Mouse (Mus musculus) lung, adult 18-20 months (tissue): Measurements from ENCODE around the gene Tm6sf1.
A peak's percentile ranks its signal among the peaks of the same experiment; 100 is the strongest.

Experiments
- DNase-seq, 2 experiments: peaks; one replicate each; pipeline ENCODE4 v3.0.0; 2022; ENCODE audit warnings: mixed read lengths in 2 of 2

The Tm6sf1 gene

DNA sequence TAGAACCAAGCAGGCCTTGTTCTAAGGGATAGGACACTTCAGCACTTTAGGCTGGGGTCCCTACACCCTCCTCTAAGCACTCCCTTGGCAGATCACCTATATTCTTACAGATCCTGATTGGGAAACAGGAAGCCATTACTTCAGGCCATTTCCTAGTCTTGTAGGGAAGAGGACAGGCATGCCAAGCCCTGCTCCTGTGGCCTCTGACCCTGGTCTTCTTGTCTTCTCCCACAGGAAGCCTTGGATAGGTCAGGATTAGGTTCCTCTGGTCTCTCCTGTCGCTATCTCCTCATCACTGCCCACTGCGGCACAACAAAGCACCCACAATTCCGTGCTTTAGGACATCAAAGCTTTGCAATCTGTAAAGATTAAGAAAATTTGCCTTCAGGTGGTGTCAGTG lies 7.1 kb upstream of the Tm6sf1 start:
- no peak for DNase-seq

DNA sequence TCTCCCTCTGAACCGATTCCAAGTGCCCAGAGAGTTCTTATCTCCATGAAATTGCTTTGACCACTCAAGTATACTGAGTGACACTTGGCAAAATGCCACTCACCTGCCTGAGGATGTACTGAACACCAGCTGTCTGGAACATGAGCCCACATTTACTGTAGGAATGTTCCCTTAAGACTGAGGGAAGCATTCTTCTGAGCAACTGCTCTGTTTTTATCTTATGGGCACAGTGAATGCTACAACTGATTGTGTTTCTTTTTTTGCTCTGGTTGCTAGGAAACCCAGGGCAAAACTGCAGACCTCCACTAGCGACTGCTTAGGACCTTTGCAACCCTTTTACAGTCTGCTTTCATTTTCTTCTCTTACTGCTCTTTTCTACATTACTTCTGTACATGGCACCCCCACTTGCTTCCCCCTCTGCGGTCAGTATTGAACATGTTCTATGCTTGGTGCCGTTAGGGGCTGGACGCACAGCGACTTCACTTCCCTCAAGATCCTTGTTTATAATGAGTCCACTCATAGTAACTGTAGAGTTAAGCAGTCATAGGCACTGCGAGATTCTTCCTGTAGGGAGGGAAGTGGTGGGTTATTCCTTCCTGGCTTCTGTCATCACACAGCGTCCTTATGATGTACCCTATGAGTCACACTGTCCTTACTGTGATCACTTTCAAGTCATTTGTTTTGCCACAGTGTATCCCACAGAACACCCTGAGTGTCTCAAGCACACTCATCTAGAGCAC lies 4.1 kb upstream of the Tm6sf1 start:
- no peak for DNase-seq

DNA sequence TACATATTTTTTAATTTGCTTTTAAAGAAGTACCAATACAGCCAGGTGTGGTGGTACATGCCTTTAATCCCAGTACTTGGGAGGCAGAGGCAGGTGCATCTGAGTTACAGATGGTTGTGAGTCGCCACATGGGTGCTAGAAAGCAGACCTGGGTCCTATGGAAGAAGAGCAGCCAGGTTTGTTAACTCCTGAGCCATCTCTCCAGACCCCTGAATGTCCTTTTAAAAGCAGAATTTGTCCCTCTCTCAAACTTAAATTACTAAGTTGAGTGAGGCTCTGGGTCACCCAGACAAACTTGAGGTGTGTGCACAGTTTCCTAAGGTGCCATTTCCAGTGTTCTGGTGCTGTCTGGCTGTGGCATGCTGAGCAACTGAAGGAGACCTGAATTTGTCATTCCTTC lies 3.1 kb upstream of the Tm6sf1 start, which contains the start of gene Gm10160:
Gene Gm10160 (minus strand): TSS at position 101 of the 400 bp plus-strand sequence.
- no peak for DNase-seq

DNA sequence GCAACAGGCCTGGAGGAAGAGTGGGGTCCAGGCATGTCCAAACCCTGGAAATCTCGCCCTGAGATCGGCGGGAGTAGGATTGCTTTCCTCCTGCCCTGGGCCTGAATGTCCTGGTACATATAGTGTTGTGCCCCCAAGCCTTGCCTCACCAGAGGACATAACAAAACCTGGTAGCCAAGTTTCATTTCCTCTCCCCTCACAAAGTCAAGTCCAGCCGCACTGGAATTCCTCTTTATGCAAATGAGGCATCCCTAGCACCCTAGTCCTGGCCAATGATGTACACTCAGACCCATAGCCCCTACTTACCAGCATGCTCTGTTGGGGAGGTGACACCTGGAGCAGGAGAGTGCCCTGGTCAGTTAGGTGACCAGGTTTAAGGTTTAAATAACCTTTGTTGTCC lies 2.6 kb upstream of the Tm6sf1 start:
- no peak for DNase-seq

DNA sequence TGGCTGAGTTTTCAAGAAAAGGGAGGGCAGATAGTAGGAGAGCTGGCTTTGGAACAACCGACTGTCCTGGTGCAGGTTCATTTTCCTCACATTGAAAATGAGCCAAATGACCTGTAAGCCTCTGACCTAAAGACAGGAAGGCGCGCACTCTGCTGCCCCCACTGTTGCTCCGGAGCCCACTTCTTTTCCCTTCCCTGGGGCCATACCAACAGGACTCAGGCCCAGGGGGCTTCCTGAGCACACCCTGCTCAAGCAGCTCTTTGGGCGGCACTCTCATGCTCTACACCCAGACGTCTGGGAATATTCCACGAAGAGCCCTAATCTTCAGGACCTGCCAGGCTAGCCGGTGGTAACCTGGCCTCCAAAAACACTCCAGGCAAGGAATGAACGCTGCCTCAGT lies 565 bp upstream of the Tm6sf1 start:
- no peak for DNase-seq

DNA sequence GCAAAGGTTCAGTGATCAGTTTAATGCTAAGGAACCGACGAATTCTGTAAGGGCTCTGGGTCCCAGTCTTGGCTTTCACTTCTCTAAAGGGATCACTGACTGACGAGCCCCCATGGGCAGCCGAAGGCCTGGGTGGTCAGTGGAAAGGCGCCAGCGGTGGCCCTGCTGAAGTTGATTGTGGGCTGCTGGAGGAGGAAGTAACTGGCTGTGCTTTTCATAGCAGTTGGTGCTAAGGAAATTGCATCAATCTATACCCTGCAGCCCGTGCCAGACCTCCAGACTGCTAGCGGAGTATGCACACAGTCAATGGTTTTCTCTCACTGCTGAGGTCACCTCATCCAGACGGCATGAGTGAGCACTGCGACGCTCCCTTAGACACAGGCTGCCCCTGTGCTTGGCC lies 1.3 kb downstream of the Tm6sf1 start:
- DNase-seq, result peak; percentile 57 to 64

DNA sequence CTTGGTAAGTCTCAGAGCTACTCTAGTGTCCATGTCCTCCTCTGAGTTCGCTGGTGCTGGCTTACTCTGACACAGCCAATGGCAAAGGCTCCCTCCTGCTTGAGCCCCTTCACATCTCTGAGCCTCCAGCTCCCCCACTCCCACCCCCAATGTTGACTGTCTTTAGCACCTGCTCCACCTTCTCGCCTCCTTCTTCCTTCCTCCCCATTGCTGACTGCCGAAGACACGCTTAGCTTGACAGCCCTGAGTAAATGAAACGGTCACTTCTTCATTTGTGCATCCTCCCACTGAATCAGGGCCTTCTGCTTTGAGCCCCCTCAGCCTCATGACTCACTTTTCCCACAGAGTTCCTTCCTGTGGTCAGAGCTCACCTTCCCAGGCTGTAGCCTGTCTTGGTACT lies 2.2 kb downstream of the Tm6sf1 start:
- DNase-seq, result no peak

DNA sequence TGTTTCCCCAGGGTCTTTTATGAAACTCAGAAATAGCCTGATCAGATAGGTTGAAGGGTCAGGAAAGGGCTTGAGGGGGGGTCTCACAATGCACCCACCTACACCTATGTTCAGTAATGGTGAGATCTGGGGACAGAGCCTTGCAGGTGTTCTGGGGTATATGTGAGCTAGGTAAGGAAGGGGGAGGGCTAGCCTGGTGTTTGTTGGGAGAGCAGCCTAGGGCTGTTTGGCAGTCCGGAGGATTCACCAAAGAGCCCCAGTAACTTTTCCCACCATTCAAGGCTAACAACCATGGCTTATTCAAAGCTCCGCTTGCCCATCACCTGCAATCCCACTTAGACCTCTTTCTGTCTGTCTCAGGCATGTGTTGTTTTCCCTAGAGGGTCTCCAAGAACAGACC lies 2.7 kb downstream of the Tm6sf1 start:
- DNase-seq, result no peak

DNA sequence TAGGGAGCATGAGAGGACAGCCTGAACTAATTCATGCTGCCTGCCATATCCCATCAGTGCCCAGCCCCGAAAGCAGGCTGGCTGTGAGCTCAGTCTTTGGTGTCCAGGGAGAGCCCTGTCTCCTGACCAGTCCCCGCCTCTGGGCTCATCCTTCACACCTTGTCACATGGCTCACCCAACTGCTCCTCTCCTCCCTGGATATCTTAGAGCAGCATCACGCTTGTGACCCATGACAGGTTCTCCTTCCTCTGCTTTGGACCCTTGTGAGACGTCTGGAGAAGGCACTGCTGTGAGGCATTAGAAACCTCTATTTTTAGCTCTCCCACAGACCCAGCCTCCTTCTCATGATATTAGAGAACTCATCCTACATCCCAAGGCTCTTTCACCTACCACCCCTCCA lies 3.1 kb downstream of the Tm6sf1 start:
- no peak for DNase-seq

DNA sequence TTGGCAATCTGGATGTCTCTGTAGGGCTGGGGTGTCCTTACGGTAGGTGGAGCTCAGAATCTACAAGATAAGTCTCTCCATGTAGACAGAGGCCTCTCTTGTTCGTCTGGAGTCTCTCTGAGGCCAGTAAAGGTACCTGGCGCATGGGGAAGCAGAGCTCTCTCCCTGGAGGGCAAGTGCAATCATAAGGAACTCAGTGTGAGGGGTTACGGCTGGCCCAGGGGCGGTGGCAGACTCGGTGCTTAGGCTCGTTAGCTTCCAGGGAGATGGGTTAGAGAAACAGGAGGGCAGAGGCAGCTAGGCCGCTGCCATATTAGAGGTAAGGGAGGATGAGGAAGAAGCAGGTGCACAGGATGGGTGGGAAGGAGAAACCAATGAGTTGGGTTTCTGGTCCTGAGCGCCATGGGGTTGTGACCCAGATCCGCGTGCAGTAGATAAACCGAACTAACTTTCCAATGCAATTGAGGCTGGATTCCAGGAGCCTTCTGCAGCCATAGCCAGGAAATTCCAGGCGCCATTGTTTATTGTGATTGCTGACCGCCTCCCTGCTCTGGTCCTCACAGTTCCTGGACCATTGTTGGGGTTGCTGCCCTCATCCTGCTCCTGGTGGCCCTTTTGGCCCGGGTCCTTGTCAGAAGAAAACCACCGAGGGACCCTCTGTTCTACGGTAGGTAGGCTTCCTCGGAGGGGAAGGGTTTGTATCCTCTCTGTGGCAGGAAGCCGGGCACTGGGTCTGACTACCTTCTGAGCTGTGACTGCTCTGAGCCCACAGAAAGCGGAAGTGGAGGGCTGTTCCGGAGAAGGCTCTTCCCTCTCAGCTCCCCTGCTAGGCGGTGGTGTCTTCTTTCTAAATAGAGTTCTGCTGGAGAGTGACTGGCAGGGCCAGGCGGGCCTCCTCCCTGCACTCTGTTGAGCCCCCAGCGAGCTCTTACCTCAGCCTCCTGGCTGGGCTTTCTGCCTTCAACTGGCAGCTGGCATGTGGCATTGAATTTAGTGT lies 4.1 kb downstream of the Tm6sf1 start:
- DNase-seq, result peak; percentile 60 to 63

DNA sequence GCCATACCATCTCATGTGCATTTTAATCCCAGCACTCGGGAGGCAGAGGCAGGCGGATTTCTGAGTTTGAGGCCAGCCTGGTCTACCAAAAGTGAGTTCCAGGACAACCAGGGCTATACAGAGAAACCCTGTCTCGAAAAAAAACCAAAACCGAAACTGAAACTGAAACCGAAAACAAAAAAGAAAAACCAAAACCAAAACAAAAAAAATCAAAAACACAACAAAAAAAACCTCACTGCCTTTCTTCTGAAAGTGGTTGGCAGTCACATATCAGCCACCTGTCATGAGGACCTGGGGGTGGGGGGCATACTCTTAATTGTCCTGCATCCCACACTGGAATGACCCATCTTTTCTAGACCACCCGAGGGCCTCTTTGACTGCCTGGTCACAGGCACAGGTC lies 5.8 kb downstream of the Tm6sf1 start:
- no peak for DNase-seq

DNA sequence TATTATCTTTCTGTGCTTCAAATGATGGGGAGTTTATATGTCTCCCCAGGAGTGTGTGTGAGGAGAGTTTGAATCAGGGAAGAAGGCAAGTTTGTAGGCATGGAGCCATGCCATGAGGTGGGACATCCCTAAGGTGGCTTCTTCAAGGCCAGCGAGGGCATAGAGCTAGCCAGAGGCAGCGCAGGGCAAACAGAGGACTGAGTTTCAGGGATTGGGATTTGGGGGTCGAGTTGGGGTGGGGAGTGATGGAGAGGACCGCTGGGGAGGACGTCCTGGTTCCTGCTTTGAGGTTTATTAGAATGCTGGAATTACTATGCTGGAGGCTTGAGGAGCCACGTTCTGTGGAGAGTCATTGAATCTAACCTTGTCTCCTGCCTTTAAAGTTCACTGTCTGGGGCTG lies 7.1 kb downstream of the Tm6sf1 start:
- DNase-seq, result no peak

DNA sequence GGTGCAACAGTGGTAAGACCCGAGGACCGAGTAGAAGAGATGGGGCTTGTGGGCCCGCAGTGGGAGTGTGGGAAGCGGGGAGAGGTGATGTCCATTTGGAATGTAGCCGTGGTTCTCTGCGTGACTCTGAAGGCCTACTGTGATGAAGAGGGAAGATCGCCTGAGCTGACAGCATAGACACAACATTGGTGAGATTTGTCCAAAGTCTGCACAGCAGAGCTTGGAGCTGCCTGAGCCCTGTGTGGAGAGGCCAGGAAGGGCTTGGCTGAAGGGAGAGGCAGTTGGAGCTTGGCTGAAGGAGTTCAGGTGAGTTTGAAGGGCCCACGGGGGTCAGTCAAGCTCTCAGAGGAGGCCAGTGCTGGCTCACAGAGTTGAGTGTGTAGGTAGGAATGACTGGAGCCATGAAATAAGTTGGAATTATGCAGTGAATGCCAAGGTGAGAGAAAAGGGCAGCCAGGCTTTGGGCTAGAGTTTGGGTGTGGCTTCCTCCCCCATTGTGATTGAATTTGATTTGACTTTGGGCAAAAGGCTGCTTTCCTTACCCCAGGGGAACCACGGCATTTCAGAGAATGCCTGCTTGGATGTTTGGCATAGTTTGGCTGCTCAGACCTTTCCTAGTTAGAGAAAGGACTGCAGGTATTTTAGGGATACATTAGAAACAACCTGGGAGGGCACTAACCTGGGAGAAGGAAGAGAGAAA lies 8.6 kb downstream of the Tm6sf1 start:
- DNase-seq, result no peak

DNA sequence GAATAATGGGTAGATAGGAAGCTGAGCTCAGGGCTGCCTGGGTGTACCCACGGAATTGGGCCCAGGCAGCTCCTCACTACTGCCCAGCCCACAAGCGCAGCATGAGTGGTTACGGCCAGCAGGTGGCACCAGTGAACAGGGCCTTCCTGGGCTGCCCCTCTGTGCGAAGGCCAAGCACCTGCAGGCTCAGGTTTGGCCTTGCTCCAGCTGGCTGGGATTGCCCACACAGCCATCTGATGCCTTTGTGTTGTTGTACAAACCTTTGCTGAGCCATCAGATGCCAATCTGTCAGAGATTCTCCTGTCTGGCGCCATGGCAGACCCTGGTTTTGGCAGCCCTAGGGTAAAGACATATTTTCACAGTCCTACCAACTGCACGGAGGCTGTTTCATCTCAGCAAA lies 9.4 kb downstream of the Tm6sf1 start:
- DNase-seq, result peak; percentile 71 to 80

DNA sequence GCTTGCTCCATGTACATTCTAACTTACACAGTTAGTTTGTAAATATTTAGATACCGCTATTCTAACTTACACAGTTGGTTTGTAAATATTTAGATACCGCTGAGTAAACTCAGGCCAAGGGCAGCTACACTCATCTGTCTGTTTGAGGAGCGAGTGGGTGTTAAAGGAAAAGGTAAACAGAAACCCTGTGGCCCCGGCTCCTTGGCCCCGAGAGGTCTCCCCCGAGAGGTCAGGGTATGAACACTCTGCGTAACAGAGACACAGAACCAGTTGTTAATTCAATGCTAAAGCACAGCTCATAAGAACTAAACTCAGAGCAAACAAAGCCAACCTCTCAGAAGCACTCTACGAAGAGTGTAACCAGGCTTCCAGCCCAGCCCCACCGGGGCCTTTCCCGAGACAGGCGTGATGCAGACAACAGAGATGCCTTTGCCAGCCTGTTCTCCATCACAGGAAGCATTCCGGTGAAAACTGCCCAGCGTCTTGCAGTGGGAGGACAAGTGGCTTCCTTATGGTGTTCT lies 13.8 kb downstream of the Tm6sf1 start:
- peak in 1 of 2 experiments; percentile 43 for DNase-seq

DNA sequence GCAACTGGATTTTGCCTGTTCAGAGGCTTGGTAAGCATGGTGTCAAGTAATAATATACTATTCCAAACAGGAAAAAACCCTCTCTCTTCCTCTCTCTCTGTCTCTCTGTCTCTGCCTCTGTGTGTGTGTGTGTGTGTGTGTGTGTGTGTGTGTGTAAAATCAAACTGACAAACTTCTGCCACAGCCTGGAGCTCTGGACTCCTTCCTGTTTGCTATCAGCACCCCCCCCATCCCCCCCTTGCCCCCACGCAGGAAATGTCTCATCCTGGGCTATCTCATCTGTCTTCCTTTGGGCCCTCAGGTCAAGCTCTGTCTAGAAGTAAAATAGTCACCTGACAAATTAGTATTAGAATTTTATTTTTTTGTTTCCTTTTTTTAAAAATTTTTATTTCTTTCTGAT lies 15.0 kb downstream of the Tm6sf1 start:
- DNase-seq, result no peak

DNA sequence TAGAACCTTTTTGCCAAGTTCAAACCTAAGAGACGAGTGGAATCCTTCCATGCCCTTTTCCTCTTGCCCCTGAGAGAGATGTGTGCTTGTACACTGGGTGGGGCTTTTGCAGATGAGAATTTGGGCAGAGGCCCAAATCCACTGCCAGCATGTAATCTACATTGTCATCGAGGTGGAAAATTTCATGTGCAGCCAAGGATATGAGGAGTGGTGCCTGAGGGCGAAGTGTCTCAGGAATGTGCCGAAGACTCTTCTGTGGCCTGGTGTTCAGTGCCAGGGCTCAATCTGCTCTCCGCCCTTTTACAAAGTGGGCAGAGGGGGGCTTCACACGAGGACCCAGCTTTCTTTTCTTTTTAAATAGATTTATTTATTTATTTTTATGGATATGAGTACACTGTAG lies 15.8 kb downstream of the Tm6sf1 start:
- peak; percentile 57 to 73 for DNase-seq

DNA sequence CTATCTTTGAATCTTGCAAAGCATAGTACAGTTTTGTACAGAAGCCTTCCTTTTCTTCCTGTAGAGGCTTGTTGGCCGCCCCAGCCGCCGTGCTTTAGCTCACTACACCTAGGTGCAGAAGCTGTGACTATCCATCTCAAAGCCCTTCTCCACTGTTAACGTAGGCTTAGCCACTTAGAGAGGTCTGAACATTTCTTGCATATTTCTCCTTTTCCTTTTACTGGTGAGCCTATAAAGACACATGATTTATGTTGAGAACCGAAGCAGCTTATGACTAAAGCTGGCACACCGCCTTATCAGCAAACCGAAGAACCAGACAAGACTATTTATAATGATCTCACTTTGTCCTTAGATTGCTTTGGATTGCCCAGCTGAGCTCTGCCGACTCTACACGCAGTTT lies 16.6 kb downstream of the Tm6sf1 start:
- DNase-seq, result no peak

DNA sequence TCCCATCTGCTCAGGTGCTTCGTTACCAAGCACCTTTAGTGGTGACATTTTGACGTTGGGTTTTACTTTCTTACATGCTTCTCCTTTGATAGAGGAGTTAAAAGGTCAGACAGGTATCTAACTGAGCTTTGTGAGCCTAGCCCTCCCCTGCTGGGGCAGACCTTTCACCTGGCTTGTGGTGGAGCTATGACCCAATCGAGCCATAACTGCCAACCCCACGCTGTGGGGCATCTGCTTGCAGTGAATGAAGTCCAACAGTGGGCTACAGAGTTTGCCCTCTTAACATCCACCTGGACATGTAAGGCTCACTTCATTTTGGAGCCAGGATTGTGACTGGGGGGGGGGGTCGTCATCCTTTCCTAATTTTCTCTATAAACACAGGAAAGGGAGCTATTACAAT lies 21.5 kb downstream of the Tm6sf1 start:
- DNase-seq, result no peak

DNA sequence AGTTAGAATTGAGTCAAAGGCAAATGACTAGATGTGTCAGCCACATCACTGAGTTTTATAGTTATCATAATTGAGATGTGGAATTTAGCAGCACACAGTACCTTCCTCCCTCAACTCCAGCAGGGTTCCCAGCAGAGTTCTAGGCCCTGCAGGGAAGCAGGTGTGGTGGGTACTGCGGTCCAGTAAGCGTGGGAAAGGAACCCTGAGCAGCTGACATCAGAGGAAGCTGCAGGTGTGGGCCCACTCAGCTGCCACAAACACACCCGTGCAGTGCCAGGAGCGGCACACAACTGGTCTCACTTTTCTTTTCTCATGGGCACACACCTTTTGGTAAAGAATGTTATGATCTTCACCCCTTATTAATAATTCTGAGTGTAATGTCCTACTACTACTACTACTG lies 22.0 kb downstream of the Tm6sf1 start:
- DNase-seq, result no peak

DNA sequence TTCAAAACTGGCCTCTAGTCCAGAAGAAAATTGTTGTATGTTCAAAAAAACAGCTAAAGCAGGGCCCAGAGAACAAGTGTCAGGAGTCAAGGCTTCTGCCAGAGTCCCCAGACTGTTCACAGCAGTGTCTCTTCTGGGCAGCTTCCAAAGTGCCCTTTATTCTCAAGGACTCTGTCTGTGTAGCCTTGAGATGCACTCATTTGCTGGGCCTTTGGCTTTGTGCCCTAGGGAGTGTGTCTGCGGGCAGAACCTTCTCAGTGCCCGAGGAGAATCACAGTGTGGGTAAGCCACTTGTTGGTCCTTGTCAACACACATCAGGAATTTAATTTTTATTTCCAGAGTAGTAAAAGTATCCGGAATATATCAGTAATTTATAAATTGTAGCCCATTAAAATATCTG lies 22.8 kb downstream of the Tm6sf1 start:
- no peak for DNase-seq

DNA sequence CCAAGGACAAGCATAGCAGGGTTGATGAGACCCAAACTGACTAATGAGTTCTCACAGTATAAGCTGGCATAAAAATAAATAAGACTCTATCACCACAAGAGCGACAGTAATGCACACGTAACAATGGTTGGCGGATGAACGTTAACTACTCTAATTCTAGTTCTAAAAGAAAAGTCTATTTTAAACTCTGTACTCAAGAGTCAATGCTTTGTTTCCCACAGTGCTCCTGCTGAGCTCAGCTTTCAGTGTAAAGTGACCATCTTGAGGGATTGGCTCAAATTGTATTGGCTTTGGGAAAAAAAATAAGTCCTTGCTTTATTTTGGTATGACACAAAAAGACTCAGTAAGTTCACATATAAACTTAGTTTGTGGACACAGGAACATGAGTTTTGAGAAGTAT lies 26.3 kb downstream of the Tm6sf1 start:
- no peak for DNase-seq

DNA sequence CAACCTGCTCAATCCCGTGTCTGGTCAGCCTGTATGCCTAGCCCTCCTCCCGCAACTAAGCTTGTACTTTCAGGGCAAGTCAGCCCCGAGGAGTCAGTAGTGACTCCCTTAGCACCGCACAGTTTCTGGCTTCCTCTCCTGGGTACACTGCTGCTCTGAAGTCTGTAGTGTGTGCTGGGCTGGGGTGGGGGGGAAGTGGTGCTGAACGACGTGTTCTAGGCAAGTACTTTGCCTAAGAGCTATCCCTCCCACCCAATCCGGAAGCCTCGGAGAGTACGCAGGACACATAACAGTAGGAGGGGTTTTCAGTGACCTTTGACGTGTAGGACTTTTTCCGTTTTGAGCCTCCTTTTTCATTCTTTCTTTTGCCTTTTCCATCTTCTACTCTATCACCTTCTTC lies 40.6 kb downstream of the Tm6sf1 start:
- no peak for DNase-seq
